Mouse (Mus musculus) gastrocnemius, postnatal 10 days (tissue): ENCODE data around the gene Gdpd3. TPM values are rescaled to one million over a fixed set of nuclear protein-coding genes. Genes with fewer than 3 reads are reported as not detected.
"Not testable (repeated sequence)": the region's sequence is repeated elsewhere in the genome, so short reads cannot be mapped to it uniquely, and the experiment has no call there.

Experiments used
- DNase-seq: peaks from one replicate; pipeline ENCODE4 v3.0.0; 2021; ENCODE audit warnings: mixed read lengths
- total RNA-seq, 2 experiments: library from RNA; stranded (reverse); gene quantifications; 2 replicates each; pipeline ENCODE4 v1.2.3; 2021

Gdpd3 gene
- total RNA-seq, 2 experiments from 2014 or later = 1.0 to 4.0 TPM

GRCm38 (mm10) chr7:126760391-126760802 lies 5.7 kb upstream of the Gdpd3 start:
- DNase-seq = peak; percentile 56

- no peak for DNase-seq
Measured at GRCm38 (mm10) chr7:126760956-126761355, 5.2 kb upstream of the Gdpd3 start.

- no peak for DNase-seq
Measured at GRCm38 (mm10) chr7:126761529-126762067, 4.5 kb upstream of the Gdpd3 start.

GRCm38 (mm10) chr7:126762471-126763008 lies 3.6 kb upstream of the Gdpd3 start:
- DNase-seq = no peak

- no peak for DNase-seq
Measured at GRCm38 (mm10) chr7:126765540-126765939, 594 bp upstream of the Gdpd3 start.

- no peak for DNase-seq
Measured at GRCm38 (mm10) chr7:126767001-126767400, 867 bp downstream of the Gdpd3 start.

- DNase-seq = no peak
Measured at GRCm38 (mm10) chr7:126770784-126771183, 4.7 kb downstream of the Gdpd3 start.

- DNase-seq = no peak
Measured at GRCm38 (mm10) chr7:126773351-126773750, 7.2 kb downstream of the Gdpd3 start.

GRCm38 (mm10) chr7:126774463-126774862 lies 8.3 kb downstream of the Gdpd3 start:
- no peak for DNase-seq

GRCm38 (mm10) chr7:126775185-126775977 lies 9.2 kb downstream of the Gdpd3 start:
- no peak for DNase-seq

- no peak for DNase-seq
Measured at GRCm38 (mm10) chr7:126775978-126776234, 9.8 kb downstream of the Gdpd3 start.

- DNase-seq = peak; percentile 95
Measured at GRCm38 (mm10) chr7:126776598-126777057, 10.5 kb downstream of the Gdpd3 start, which contains the start of gene Ypel3. Gene Ypel3 (plus strand): TSS chr7:126776955.

- DNase-seq = no peak
Measured at GRCm38 (mm10) chr7:126777476-126777875, 11.3 kb downstream of the Gdpd3 start.

- DNase-seq = no peak
Measured at GRCm38 (mm10) chr7:126778147-126778546, 12.0 kb downstream of the Gdpd3 start.

GRCm38 (mm10) chr7:126779101-126779500 lies 13.0 kb downstream of the Gdpd3 start:
- DNase-seq = not testable (repeated sequence)

- peak; percentile 94 for DNase-seq
Measured at GRCm38 (mm10) chr7:126779983-126780970, 14.1 kb downstream of the Gdpd3 start.

GRCm38 (mm10) chr7:126780971-126781635 lies 15.0 kb downstream of the Gdpd3 start, which contains the start of gene Tbx6:
Gene Tbx6 (plus strand): TSS chr7:126781483.
- DNase-seq = peak; percentile 49

GRCm38 (mm10) chr7:126781661-126782370 lies 15.7 kb downstream of the Gdpd3 start:
- DNase-seq = no peak

- no peak for DNase-seq
Measured at GRCm38 (mm10) chr7:126782693-126783092, 16.6 kb downstream of the Gdpd3 start.

GRCm38 (mm10) chr7:126784469-126784868 lies 18.3 kb downstream of the Gdpd3 start:
- no peak for DNase-seq

- DNase-seq = no peak
Measured at GRCm38 (mm10) chr7:126785056-126785455, 18.9 kb downstream of the Gdpd3 start.
